Mouse (Mus musculus): Measurements from ENCODE around the gene Mtln. TPM values are rescaled to one million over a fixed set of nuclear protein-coding genes. Genes with fewer than 3 reads are reported as not detected.

The Mtln gene
- total RNA-seq, 2 experiments from 2014 or later = 65.4 to 66.7 TPM

GRCm38 (mm10) chr2:127757171-127757570 is 35.1 kb downstream of the Mtln start:
- DNase-seq (ENCODE audit: low spot score in 2 of 2) = no peak

GRCm38 (mm10) chr2:127754113-127754512 is 38.2 kb downstream of the Mtln start:
- DNase-seq (ENCODE audit: low spot score in 2 of 2) = no peak

- DNase-seq (ENCODE audit: low spot score in 2 of 2) = no peak
Measured at GRCm38 (mm10) chr2:127751849-127752610, 40.3 kb downstream of the Mtln start.

DNA sequence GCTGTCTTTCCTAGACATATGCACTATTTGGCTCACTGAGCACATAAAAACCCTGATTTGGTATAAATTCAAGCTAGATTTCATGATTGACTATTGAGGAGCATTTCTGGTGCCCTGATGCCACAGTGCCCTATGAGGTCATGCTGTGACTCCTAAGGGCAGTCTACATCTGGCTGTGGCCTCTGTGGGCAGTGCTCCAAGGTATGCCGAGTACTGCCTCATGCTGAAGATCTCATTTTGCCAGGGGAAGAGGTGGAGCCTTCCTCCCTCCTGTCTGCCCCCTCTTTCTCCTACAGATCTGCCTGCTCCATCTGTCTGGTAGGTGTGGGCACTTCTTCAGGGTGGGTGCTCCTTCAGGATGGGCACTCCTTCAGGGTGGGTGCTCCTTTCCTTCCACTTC is 42.9 kb downstream of the Mtln start:
- no peak for DNase-seq (ENCODE audit: low spot score in 2 of 2)

DNA sequence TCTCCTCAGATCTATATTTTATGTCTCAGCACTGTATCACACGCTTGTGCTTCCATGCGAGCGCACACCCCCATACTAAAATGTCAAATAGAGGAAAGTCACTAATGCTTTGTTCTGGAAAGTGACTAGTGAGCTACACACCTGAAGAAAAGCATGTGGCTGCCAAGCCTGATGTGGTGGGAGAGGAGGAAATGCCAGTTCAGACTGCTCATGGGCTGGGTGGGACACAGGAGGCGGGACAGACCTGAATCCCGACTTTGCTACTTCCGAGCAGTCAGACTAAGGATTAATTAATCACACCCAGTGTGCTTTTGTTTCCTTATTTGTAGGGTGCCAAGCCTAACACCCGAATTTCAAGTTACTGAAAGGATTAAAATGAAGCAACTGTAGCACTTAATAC is 44.0 kb downstream of the Mtln start:
- no peak for DNase-seq (ENCODE audit: low spot score in 2 of 2)

GRCm38 (mm10) chr2:127742637-127743036 is 49.7 kb downstream of the Mtln start:
- no peak for DNase-seq (ENCODE audit: low spot score in 2 of 2)

Other genes starting within 250 kb of the Mtln start
- gene Zfp661, start 205.4 kb downstream of the Mtln start, total RNA-seq (2021) = 1 to 10 TPM; 4.8 to 4.9 TPM
- gene Mrps5, start 205.3 kb downstream of the Mtln start, total RNA-seq (2021) = 100 to 1,000 TPM; 126 to 141 TPM
- gene Mal, start 135.8 kb downstream of the Mtln start, total RNA-seq (2021) = 10 to 100 TPM in 1 of 2 experiments, 1 to 10 TPM in 1; 7.3 to 19.1 TPM
- 1 to 10 TPM; 3.1 to 3.5 TPM for gene Mall, start 62.6 kb downstream of the Mtln start, total RNA-seq (2021)
- 10 to 100 TPM; 37.6 to 42.6 TPM for gene Nphp1, start 3.6 kb downstream of the Mtln start, total RNA-seq (2021)
- 10 to 100 TPM; 13.1 to 14.8 TPM for gene Bub1, start 39.4 kb upstream of the Mtln start, total RNA-seq (2021)
- under 1 TPM; 0.20 to 0.42 TPM for gene Acoxl, start 46.4 kb upstream of the Mtln start, total RNA-seq (2021)

Data from adrenal gland, postnatal 4 days (tissue).